Mouse (Mus musculus): Measurements from ENCODE around the gene Wfdc13.
"Not testable (repeated sequence)": the region's sequence is repeated elsewhere in the genome, so short reads cannot be mapped to it uniquely, and the experiment has no call there.

Wfdc13 gene

GRCm38 (mm10) chr2:164716194-164716786, 31.4 kb downstream of the Wfdc13 start:
- DNase-seq (ENCODE audit: low spot score in 2 of 2): not testable (repeated sequence)

GRCm38 (mm10) chr2:164723276-164723675, 38.4 kb downstream of the Wfdc13 start:
- no peak for DNase-seq (ENCODE audit: low spot score in 2 of 2)

DNA sequence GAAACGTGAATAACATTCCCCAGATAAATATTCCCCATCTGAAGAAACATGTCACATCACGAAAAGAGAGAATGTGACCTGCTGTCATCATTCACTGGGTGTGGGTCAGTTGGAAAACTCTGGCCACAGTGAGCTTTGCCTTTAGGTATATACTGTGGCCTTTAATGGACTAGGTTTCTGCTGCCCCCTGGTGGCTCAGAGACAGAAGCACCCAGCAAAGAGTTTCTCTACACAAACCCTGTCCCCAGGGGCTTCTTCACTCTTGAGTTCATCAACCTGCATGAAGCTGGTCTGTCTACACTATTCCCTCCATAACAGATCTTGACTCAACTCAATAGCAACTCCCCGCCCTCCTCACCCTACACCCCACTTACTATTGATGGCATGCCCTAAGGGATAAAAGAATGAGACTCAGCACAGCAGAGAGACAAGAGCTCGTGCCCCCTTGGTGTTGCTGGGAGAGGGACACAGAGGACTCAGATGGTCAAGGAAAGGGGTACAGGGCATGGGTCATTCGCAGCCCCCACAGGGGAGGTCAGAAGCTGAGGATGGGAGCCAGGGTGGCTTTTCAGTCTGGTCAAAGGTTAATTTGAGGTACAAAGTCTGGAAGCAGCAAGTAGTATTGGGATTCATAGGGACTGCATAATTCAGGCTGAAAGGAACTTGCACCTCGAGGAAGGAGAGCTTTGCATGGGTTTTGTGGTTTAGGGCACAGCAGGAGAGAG, 41.1 kb downstream of the Wfdc13 start:
- DNase-seq (ENCODE audit: low spot score in 2 of 2): peak; percentile 52 to 65

DNA sequence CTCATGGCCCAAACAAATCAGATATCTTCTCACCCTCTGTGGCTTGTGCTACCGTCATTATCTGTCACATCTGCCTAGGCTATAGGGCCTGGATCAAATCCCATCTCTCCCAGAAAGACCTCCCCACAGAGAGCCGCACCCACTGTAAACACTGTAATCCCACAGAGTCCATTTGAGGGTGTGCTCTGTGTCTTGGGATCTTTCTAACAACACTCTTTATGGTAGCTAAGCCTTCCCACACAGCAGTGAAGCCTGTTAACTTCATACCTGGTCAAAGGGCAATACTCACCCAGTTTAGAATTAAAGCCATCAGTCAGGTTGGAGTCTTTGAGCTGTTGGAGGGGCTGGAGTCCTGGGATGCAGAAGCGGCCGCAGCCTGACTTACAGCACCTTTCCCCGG, 46.8 kb downstream of the Wfdc13 start:
- no peak for DNase-seq (ENCODE audit: low spot score in 2 of 2)

DNA sequence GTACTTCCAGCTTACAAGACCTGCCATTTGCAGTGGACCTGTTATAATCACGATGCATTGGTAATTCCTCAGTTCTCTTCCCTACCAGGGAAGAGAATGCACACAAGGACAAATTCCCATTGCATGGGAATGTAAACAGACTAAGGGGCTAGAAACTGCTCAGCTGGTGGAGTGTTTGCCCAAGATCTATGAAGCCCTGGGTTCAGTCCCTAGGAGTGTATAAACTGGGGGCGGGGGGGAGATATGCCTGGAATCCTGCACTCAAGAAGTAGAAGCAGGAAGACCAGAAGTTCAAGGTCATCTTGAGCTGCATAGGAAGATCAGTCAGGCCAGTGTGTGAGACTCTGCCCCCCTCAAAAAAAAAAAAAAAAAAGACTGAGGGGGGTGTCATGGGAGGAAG, 48.4 kb downstream of the Wfdc13 start:
- no peak for DNase-seq (ENCODE audit: low spot score in 2 of 2)

DNA sequence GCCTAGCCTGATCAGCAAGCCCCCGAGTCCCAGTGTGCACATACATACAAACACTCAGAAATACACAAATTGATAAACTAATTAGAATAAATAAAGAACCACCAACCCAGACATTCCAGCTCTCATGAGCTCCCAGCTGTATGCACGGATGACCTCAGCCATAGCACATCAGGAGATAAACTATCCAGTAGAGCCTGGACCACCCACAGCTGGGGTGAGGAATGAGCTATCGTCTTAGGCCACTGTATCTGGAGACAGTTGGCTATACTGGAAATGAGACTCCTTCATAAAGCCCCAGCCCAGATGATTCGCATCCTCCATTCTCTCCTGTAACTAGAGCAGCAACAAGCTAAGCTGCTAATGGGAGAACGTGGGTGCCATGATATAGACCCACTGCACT, 49.9 kb downstream of the Wfdc13 start:
- DNase-seq (ENCODE audit: low spot score in 2 of 2): no peak

DNA sequence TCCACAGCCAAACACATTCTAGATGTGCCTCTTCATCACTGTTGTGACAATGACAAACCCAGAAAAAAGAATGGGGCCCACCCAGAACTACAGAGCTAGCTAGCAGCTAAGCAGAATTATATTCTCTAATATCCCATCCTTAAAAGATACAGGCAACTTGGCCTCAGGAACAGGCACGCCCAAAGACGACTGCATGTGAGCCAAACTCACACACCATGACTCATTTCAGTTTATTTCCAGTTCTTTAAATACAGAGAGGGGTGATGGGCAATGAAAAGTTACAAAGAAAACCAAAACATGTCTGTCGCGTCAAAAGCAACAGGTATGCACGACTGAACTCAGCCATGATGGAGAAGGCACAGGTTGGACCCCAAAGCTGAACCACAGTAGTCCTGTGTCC, 50.5 kb downstream of the Wfdc13 start:
- no peak for DNase-seq (ENCODE audit: low spot score in 2 of 2)
